Mouse (Mus musculus) hindbrain, embryonic 16.5 days (tissue): ENCODE results near the gene Ten1. TPM values are rescaled to one million over a fixed set of nuclear protein-coding genes. Genes with fewer than 3 reads are reported as not detected.
A peak's percentile ranks its signal among the peaks of the same experiment; 100 is the strongest.

ENCODE experiments used
- ATAC-seq: fragments of 200-750 bp; cut with Nextera tagmentation; 2 replicates; pipeline ENCODE4 v1.8.0; 2017; ENCODE audit warnings: moderate TSS enrichment, moderate library complexity
- H3K27ac ChIP-seq: fragments of 300-500 bp; sonication (generic); 2 replicates; pipeline ENCODE4 v1.5.1; 2014; ENCODE audit warnings: low read depth, mild to moderate bottlenecking, control low read depth, low read length, moderate library complexity
- H3K27me3 ChIP-seq: fragments of 300-500 bp; sonication (generic); replicated peaks from 2 replicates; pipeline ENCODE4 v1.6.1; 2014; ENCODE audit warnings: low read length; ENCODE audit not compliant: control insufficient read depth, insufficient read depth
- H3K36me3 ChIP-seq: fragments of 300-500 bp; sonication (generic); 2 replicates; pipeline ENCODE4 v1.6.1; 2014; ENCODE audit warnings: mild to moderate bottlenecking, low read length, moderate library complexity, mixed read lengths; ENCODE audit not compliant: control insufficient read depth, insufficient read depth
- H3K4me1 ChIP-seq: fragments of 300-500 bp; sonication (generic); 2 replicates; pipeline ENCODE4 v1.6.1; 2014; ENCODE audit warnings: low read depth, low read length; ENCODE audit not compliant: control insufficient read depth, insufficient read depth
- H3K4me2 ChIP-seq: fragments of 300-500 bp; sonication (generic); 2 replicates; pipeline ENCODE4 v1.6.1; 2014; ENCODE audit warnings: mild to moderate bottlenecking, low read length, control low read depth, moderate library complexity
- H3K4me3 ChIP-seq: fragments of 300-500 bp; sonication (generic); 2 replicates; pipeline ENCODE4 v1.5.1; 2014; ENCODE audit warnings: mild to moderate bottlenecking, low read length, control low read depth, moderate library complexity
- H3K9ac ChIP-seq: fragments of 300-500 bp; sonication (generic); 2 replicates; pipeline ENCODE4 v1.6.1; 2014; ENCODE audit warnings: low read depth, mild to moderate bottlenecking, control low read depth, low read length, moderate library complexity
- H3K9me3 ChIP-seq: fragments of 300-500 bp; sonication (generic); 2 replicates; pipeline ENCODE4 v1.6.1; 2014; ENCODE audit warnings: mild to moderate bottlenecking, low read length, moderate library complexity; ENCODE audit not compliant: control insufficient read depth
- WGBS: fragments of 180-500 bp; shearing (Covaris S2); extraction: QIAGEN DNeasy Blood & Tissue Kit; methylation state at CpG from one replicate; pipeline ENCODE4 v1.1.7; 2014; 5-methylcytosine and 5-hydroxymethylcytosine counted together
- polyA plus RNA-seq: library from polyadenylated mRNA; unstranded; fragments of >200 nt; fragmentation: Nextera tagmentation; extraction: Ambion mirVana; gene quantifications from 2 replicates; pipeline ENCODE4 v1.2.1, GENCODE M21; 2015

Ten1 gene
- polyA plus RNA-seq, 1 experiment from 2014 or later: 106 TPM

- no peak overlapping the region for H3K4me3 ChIP-seq
- no peak for ATAC-seq
- H3K4me2 ChIP-seq: no peak overlapping the region
- H3K36me3 ChIP-seq: no peaks in the 10 kb centered on the region
- peaks cover 22% of the 10 kb centered on the region for H3K4me1 ChIP-seq
- H3K27ac ChIP-seq: no peak overlapping the region; the same call in 1 of the 2 replicates
- no peak overlapping the region for H3K9ac ChIP-seq
- 22% methylated on average over 4 of the region's 4 CpGs for WGBS
- peaks cover 6% of the 10 kb centered on the region; the same call in 1 of the 2 replicates for H3K9me3 ChIP-seq
- peaks cover 30% of the 10 kb centered on the region for H3K27me3 ChIP-seq
Measured at GRCm38 (mm10) chr11:116219885-116220284, 21.2 kb downstream of the Ten1 start.

GRCm38 (mm10) chr11:116221931-116222739, 23.5 kb downstream of the Ten1 start:
- peak overlapping the region; percentile 53 for H3K4me2 ChIP-seq
- H3K9me3 ChIP-seq: peaks cover 6% of the 10 kb centered on the region; the same call in 1 of the 2 replicates
- H3K4me3 ChIP-seq: peak overlapping the region; percentile 32
- H3K36me3 ChIP-seq: no peaks in the 10 kb centered on the region
- ATAC-seq: no peak
- H3K9ac ChIP-seq: peak overlapping the region; percentile 54
- peaks cover 30% of the 10 kb centered on the region for H3K27me3 ChIP-seq
- WGBS: 9% methylated on average over 51 of the region's 53 CpGs
- no peak overlapping the region for H3K27ac ChIP-seq
- peaks cover 22% of the 10 kb centered on the region for H3K4me1 ChIP-seq

DNA sequence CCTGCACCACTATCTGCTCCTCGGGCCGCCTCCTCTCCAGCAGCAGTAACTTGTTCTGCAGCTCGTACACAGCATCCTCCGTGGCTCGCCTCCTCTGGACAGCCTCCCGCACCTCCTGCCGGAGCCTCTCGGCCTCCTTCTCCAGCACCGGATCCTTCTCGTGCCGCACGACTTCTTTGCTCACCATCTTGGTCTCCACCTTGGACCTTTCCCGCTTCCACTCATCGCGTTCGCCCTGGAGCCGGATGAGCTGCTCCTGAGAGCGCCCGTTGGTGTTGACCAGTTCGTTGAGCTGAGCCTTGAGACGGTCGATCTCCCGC, 24.0 kb downstream of the Ten1 start:
- H3K9ac ChIP-seq: peak overlapping the region; percentile 54; the same call in 1 of the 2 replicates

DNA sequence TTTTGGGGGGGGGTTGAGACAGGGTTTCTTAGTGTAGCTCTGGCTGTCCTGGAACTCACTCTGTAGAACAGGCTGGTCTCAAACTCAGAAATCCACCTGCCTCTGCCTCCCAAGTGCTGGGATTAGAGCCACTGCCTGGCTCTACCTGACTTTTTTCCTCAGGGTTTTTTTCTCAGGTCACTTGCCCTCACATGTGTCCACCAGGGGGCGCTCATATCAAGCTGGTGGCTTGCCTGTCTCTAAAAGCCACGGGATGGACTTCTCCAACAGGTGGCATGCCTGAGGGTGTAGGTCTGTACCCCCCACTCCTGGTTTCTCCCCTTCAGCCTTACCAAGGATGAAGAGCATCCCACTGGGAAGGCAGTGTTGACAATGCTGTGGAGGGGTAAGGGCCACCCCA, 27.8 kb downstream of the Ten1 start:
- H3K4me3 ChIP-seq: no peak overlapping the region
- peaks cover 9% of the 10 kb centered on the region for H3K4me1 ChIP-seq
- no peaks in the 10 kb centered on the region for H3K36me3 ChIP-seq
- no peak overlapping the region for H3K27ac ChIP-seq
- H3K9ac ChIP-seq: no peak overlapping the region
- no peak overlapping the region for H3K4me2 ChIP-seq
- ATAC-seq: no peak
- WGBS: 0% methylated on average over 2 of the region's 2 CpGs
- peaks cover 5% of the 10 kb centered on the region; the same call in 1 of the 2 replicates for H3K9me3 ChIP-seq
- peaks cover 22% of the 10 kb centered on the region for H3K27me3 ChIP-seq

More for the DNA sequence above, 24.0 kb downstream of the Ten1 start:
- no peak for ATAC-seq
- Histone ChIP-seq H3K4me1 (peaks cover 22% of the 10 kb centered on the region), H3K36me3 (no peaks in the 10 kb centered on the region), H3K27ac (no peak overlapping the region), H3K4me2 (peak overlapping the region; percentile 53), H3K9me3 (peaks cover 6% of the 10 kb centered on the region; the same call in 1 of the 2 replicates), H3K4me3 (peak overlapping the region; percentile 32), H3K27me3 (peaks cover 30% of the 10 kb centered on the region)
- 12% methylated on average over 23 of the region's 23 CpGs for WGBS

DNA sequence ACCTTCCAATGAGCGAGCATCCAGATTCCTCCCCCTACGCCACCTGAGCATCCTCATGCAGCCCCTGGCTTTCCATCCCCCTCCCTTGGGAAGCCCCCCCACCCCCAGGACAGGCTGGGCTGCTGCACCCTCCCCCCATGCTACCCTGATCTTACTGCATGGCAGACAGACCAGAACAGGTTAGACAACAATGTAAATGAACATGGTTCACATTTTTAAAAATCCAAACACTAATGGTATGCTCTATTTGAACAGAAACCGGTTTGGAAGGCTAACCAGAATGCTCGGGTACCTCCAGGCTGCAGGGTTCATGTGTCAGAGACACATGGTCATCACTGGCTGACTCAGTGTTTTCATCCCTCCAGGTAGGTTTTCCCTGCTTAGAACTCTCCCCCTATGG, 30.0 kb downstream of the Ten1 start:
- Histone ChIP-seq H3K36me3 (no peaks in the 10 kb centered on the region), H3K9ac (no peak overlapping the region), H3K9me3 (no peaks in the 10 kb centered on the region), H3K27me3 (peaks cover 9% of the 10 kb centered on the region; the same call in 1 of the 2 replicates), H3K27ac (no peak overlapping the region), H3K4me3 (no peak overlapping the region), H3K4me2 (no peak overlapping the region), H3K4me1 (no peaks in the 10 kb centered on the region)
- 85% methylated on average over 4 of the region's 4 CpGs for WGBS
- ATAC-seq: no peak

- no peaks in the 10 kb centered on the region for H3K4me1 ChIP-seq
Measured at GRCm38 (mm10) chr11:116232427-116232826, 33.8 kb downstream of the Ten1 start.

DNA sequence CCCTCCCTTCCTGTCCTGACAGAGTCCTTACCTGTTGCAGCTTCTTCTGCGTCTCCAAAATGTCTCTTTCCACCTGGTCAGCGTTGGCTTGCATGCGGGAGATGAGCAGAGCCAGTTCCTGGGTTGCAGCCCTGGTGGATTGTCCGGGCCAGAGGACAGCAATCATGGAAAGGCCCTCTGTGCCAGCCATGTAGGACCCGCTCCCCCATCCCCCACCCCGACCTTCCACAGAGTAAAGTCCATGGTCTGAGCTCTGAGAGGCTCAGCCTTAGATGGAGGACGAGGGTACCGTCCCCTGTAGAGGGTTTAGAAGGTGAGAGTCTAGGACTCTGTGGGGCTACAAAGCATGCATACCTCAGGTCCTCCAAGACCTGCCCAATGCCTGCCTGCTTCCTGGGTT, 36.2 kb downstream of the Ten1 start:
- Histone ChIP-seq H3K4me3 (no peak overlapping the region), H3K9me3 (no peaks in the 10 kb centered on the region), H3K4me1 (no peaks in the 10 kb centered on the region), H3K36me3 (no peaks in the 10 kb centered on the region), H3K27ac (no peak overlapping the region), H3K9ac (no peak overlapping the region), H3K4me2 (no peak overlapping the region), H3K27me3 (peaks cover 15% of the 10 kb centered on the region)
- no peak for ATAC-seq
- 89% methylated on average over 8 of the region's 8 CpGs for WGBS

More at GRCm38 (mm10) chr11:116232427-116232826, 33.8 kb downstream of the Ten1 start:
- WGBS: 25% methylated on average over 14 of the region's 17 CpGs
- Histone ChIP-seq H3K27ac (no peak overlapping the region), H3K4me2 (peak overlapping the region; percentile 31), H3K36me3 (no peaks in the 10 kb centered on the region), H3K4me3 (peak overlapping the region; percentile 17), H3K27me3 (peaks cover 6% of the 10 kb centered on the region), H3K9ac (peak overlapping the region; percentile 41), H3K9me3 (no peaks in the 10 kb centered on the region)
- ATAC-seq: peak; percentile 54; the same call in 1 of the 2 replicates

- peak within 1 kb of the TSS; percentile 27; the same call in 1 of the 2 replicates for H3K9ac ChIP-seq
- no peak; the same call in 1 of the 2 replicates for ATAC-seq
- 0 out of 2 replicates have a peak within 1 kb of the TSS, but pooled peaks have one; percentile 17 for H3K4me2 ChIP-seq
- H3K4me3 ChIP-seq: no peak within 1 kb of the TSS
- peaks cover 15% of the 10 kb centered on the region for H3K27me3 ChIP-seq
- WGBS: 14% methylated on average over 22 of the region's 31 CpGs
- H3K27ac ChIP-seq: no peak within 1 kb of the TSS
- H3K4me1 ChIP-seq: no peaks in the 10 kb centered on the region
- H3K36me3 ChIP-seq: no peaks in the 10 kb centered on the region
- H3K9me3 ChIP-seq: no peaks in the 10 kb centered on the region
Measured at GRCm38 (mm10) chr11:116237742-116238395, 39.2 kb downstream of the Ten1 start, which contains the start of gene Evpl. Gene Evpl, minus strand, starts transcription at chr11:116238077.

DNA sequence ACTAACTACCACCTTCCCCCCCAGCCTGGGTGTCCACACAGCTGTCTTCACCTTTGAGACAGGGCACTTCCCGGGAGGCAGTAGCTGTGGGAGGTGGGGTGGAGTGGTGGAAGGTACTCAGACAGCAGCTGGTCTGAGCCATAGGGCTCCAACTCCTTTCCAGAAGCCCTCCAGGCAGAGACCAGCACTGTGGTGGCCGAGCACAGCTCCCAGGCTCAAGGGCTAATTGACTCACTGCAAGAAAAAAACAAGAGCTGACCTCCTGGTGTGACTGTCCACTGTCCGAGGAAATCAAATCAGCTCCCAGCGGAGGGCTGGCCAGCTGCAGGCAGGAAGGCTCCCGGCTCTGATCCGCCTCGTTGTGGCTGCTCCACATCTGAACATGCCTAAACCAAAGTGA, 41.1 kb downstream of the Ten1 start:
- no peaks in the 10 kb centered on the region for H3K4me1 ChIP-seq
- ATAC-seq: no peak
- H3K9ac ChIP-seq: no peak overlapping the region
- H3K27ac ChIP-seq: no peak overlapping the region
- H3K4me2 ChIP-seq: no peak overlapping the region
- peaks cover 7% of the 10 kb centered on the region for H3K36me3 ChIP-seq
- 14% methylated on average over 7 of the region's 7 CpGs for WGBS
- no peaks in the 10 kb centered on the region for H3K9me3 ChIP-seq
- H3K4me3 ChIP-seq: no peak overlapping the region
- H3K27me3 ChIP-seq: peaks cover 11% of the 10 kb centered on the region
